21 mouse cellular contexts compared by ENCODE assay signal in genomic region chr16:49646479-49646878, GRCm38 (mm10).
"Had no signal": no experiment of that assay in that cellular context is flagged by ENCODE, and none has a peak within 500 bp of the region (broad histone marks: within the 10 kb centered on the region; RNA-seq: fewer than 3 reads in every experiment).

No protein-coding gene starts in this region.

- H3K4me2 ChIP-seq: intestine, embryonic 15.5 days; kidney, embryonic 15.5 days; limb, embryonic 13.5 days; liver, embryonic 13.5 days; lung, embryonic 14.5 days; midbrain, embryonic 13.5 days; neural tube, embryonic 12.5 days; neural tube, embryonic 15.5 days; stomach, embryonic 15.5 days had no signal

- H3K9ac ChIP-seq: intestine, embryonic 15.5 days; kidney, embryonic 15.5 days; limb, embryonic 13.5 days; liver, embryonic 13.5 days; lung, embryonic 14.5 days; midbrain, embryonic 13.5 days; neural tube, embryonic 12.5 days; neural tube, embryonic 15.5 days; stomach, embryonic 15.5 days had no signal

- H3K27ac ChIP-seq: intestine, embryonic 15.5 days; kidney, embryonic 15.5 days; limb, embryonic 10.5 days; limb, embryonic 13.5 days; liver, embryonic 13.5 days; macrophage; midbrain, embryonic 10.5 days; midbrain, embryonic 13.5 days; neural tube, embryonic 12.5 days; neural tube, embryonic 15.5 days; stomach, embryonic 15.5 days had no signal

- H3K36me3 ChIP-seq: intestine, embryonic 15.5 days; kidney, embryonic 15.5 days; limb, embryonic 10.5 days; limb, embryonic 13.5 days; liver, embryonic 13.5 days; midbrain, embryonic 10.5 days; midbrain, embryonic 13.5 days; neural tube, embryonic 12.5 days; neural tube, embryonic 15.5 days; stomach, embryonic 15.5 days had no signal

- DNase-seq: kidney, adult 11 months; kidney, postnatal 10 days; kidney, postnatal 36 days; layer of hippocampus, adult 9-11 months; liver, embryonic 13.5 days; lung, embryonic 14.5 days; right cerebral cortex, adult 18-20 months; right cerebral cortex, postnatal 14 days; right cerebral cortex, postnatal 4 days; thymus, adult 18-20 months; thymus, postnatal 36 days had no signal

- H3K27me3 ChIP-seq: intestine, embryonic 15.5 days; kidney, embryonic 15.5 days; limb, embryonic 13.5 days; liver, embryonic 13.5 days; midbrain, embryonic 13.5 days; neural tube, embryonic 12.5 days; neural tube, embryonic 15.5 days; stomach, embryonic 15.5 days had no signal

- H3K4me3 ChIP-seq: intestine, embryonic 15.5 days; kidney, embryonic 15.5 days; limb, embryonic 10.5 days; limb, embryonic 13.5 days; liver, embryonic 13.5 days; midbrain, embryonic 10.5 days; midbrain, embryonic 13.5 days; neural tube, embryonic 12.5 days; neural tube, embryonic 15.5 days; stomach, embryonic 15.5 days had no signal

- H3K9me3 ChIP-seq: intestine, embryonic 15.5 days; kidney, embryonic 15.5 days; limb, embryonic 10.5 days; limb, embryonic 13.5 days; liver, embryonic 13.5 days; midbrain, embryonic 10.5 days; midbrain, embryonic 13.5 days; neural tube, embryonic 12.5 days; neural tube, embryonic 15.5 days; stomach, embryonic 15.5 days had no signal

- H3K4me1 ChIP-seq: intestine, embryonic 15.5 days; kidney, embryonic 15.5 days; limb, embryonic 10.5 days; limb, embryonic 13.5 days; liver, embryonic 13.5 days; midbrain, embryonic 10.5 days; midbrain, embryonic 13.5 days; neural tube, embryonic 12.5 days; neural tube, embryonic 15.5 days; stomach, embryonic 15.5 days had no signal
